Mouse (Mus musculus) layer of hippocampus, postnatal 36 days (tissue): Measurements from ENCODE around the gene Psmc3ip. TPM values are rescaled to one million over a fixed set of nuclear protein-coding genes. Genes with fewer than 3 reads are reported as not detected.

Source experiments
- DNase-seq, 2 experiments: peaks; one replicate each; pipeline ENCODE4 v3.0.0; 2022
- microRNA-seq, 2 experiments: library from miRNA; unstranded; fragments of <30 nt; microRNA quantifications; one replicate each; pipeline ENCODE4 v1.2.0; 2021
- total RNA-seq, 2 experiments: library from RNA; stranded (reverse); gene quantifications; 2 replicates each; pipeline ENCODE4 v1.2.3; 2021

The Psmc3ip gene
- total RNA-seq, 2 experiments from 2014 or later: 3.6 to 3.9 TPM

DNA sequence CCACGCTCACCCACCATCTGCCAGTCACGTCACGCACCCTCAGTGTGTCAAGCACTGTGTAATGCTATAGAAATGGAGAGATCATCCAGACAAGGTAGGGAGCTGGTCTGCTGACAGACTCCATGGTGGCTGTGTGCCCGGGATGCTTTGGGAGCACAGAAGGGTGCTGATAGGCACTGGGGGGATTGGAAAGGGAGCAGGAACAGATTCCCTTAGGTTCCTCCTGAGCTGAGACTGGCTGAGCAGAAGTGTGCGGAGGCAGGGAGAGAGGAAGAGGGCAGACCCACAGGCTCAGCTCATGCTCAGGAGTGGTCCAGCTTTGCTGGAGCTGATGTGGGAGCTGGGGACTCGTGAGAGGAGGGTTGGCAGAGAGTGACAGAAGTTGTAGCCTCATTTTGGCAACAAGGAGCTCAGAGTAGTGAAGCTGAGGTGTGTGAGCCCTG lies 44.2 kb downstream of the Psmc3ip start:
- peak in 1 of 2 experiments; percentile 62 for DNase-seq

DNA sequence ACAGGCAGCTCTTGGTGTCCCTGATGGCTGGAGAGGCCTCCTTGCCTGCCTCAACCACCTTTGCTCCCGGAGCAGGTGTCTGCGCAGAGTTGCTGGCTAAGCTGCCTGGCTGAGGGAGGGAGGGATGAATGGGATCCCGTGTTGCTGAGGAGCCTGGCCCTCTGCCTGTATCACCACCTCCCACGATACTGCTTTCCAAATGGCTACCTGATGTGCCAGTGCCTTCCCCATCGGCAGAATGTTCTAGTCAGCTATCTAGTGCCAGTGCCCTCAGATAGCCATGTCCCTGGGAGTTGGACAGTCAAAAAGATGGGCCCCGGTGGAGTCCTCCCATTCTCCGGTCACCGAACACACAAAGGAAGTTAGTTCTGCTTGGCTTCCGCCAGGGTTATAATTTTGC lies 44.9 kb downstream of the Psmc3ip start:
- DNase-seq: peak in 1 of 2 experiments; percentile 69

DNA sequence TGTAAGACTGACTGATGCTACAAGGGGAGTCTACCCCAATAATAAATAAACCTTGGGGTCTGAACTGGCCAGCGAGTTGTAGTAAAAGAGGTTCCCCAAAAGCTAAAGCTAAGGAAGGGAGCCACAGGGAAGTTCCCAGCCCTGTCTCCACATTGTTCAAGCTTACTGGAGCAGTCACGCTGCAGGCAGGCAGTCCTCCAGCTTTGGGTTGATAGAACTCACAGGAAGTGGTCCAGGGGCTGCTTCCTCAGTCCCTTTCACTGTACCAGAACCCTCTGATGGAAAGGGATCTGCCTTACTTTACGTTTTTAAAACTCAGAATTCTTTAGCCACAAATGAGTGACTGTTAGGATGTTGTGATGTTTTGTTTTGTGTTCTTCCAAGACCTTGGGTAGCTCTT lies 47.7 kb downstream of the Psmc3ip start:
- no peak for DNase-seq

DNA sequence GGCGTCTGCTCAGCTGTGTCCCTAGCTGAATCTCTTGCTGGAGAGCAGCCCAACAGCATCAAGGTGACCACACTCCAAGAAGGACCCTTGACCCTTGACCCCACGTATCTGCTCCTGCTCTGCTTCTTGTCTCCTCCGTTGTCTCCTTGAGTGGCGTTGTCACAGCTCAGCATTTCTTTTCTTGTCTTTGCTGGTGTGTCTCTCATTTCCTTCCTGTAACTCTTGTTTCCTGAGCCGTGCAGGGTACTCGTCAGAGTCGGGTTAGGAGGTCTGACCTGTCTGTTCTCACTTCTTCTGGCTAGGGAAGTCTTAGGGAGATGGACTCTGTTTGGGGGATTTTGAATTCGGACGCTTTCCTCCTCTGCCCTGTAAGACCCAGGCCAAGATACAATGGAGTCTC lies 48.8 kb downstream of the Psmc3ip start:
- DNase-seq: no peak

DNA sequence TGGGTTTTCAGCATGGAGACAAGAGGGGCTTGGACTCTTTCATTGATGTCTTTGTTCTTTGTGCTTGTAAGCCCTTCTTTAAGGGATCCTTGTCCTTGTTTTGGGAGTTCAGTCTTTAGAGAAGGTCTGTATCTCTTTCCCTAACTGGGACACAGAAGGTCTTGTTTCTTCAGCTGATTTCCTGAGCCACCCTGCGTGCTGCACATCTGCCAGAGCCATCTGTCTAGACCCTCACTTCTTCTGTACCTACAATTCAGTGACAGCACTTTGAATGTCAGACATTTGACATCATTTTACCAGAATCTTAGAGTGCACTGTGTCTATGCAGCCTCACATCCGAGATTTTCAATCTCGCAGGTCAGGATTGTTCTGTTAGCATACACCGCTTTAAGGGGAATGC lies 49.4 kb downstream of the Psmc3ip start:
- DNase-seq: no peak

Small RNA genes within 50 kb of the gene (microRNA-seq; reads per million reads assigned to microRNA genes)
- 0 reads per million in 2 experiments for gene Gm27626

Other genes starting within 250 kb of the Psmc3ip start
- 10 to 100 TPM; 11.7 to 12.7 TPM for gene Stat5b, start 244.7 kb downstream of the Psmc3ip start, total RNA-seq
- gene Stat5a, start 236.1 kb downstream of the Psmc3ip start, total RNA-seq: 1 to 10 TPM; 1.1 to 1.5 TPM
- 10 to 100 TPM; 34.2 to 44.7 TPM for gene Stat3, start 155.9 kb downstream of the Psmc3ip start, total RNA-seq
- 10 to 100 TPM; 12.4 to 14.5 TPM for gene Cavin1, start 124.5 kb downstream of the Psmc3ip start, total RNA-seq
- gene Atp6v0a1, start 86.0 kb downstream of the Psmc3ip start, total RNA-seq: 100 to 1,000 TPM; 464 to 482 TPM
- gene Naglu, start 25.4 kb downstream of the Psmc3ip start, total RNA-seq: 1 to 10 TPM; 7.2 to 9.1 TPM
- gene Hsd17b1, start 17.0 kb downstream of the Psmc3ip start, total RNA-seq: 1 to 10 TPM in 1 of 2 experiments, under 1 TPM in 1; 0.67 to 1.7 TPM
- gene Coasy, start 12.9 kb downstream of the Psmc3ip start, total RNA-seq: 10 to 100 TPM; 27.0 to 28.0 TPM
- gene Mlx, start 8.2 kb downstream of the Psmc3ip start, total RNA-seq: 10 to 100 TPM; 42.1 to 53.7 TPM
- 10 to 100 TPM; 58.7 to 61.1 TPM for gene Retreg3, start 24.5 kb upstream of the Psmc3ip start, total RNA-seq
- gene Tubg1, start 24.5 kb upstream of the Psmc3ip start, total RNA-seq: 10 to 100 TPM; 39.7 to 41.8 TPM
- gene Tubg2, start 60.5 kb upstream of the Psmc3ip start, total RNA-seq: 10 to 100 TPM; 39.9 to 40.7 TPM
- gene Cntnap1, start 75.1 kb upstream of the Psmc3ip start, total RNA-seq: 100 to 1,000 TPM; 168 to 169 TPM
- 10 to 100 TPM; 12.5 to 14.8 TPM for gene Plekhh3, start 75.9 kb upstream of the Psmc3ip start, total RNA-seq
- not detected for gene Ccr10, start 80.0 kb upstream of the Psmc3ip start, total RNA-seq
- 10 to 100 TPM; 65.9 to 77.2 TPM for gene Ezh1, start 131.0 kb upstream of the Psmc3ip start, total RNA-seq
- 10 to 100 TPM; 63.7 to 68.0 TPM for gene Ramp2, start 150.6 kb upstream of the Psmc3ip start, total RNA-seq
- gene Vps25, start 158.3 kb upstream of the Psmc3ip start, total RNA-seq: 10 to 100 TPM; 63.0 to 66.0 TPM
- 1 to 10 TPM; 6.4 to 8.3 TPM for gene Wnk4, start 165.1 kb upstream of the Psmc3ip start, total RNA-seq
- gene Cntd1, start 183.6 kb upstream of the Psmc3ip start, total RNA-seq: under 1 TPM; 0.58 to 0.67 TPM
- 100 to 1,000 TPM in 1 of 2 experiments, 10 to 100 TPM in 1; 96.7 to 113 TPM for gene Coa3, start 183.7 kb upstream of the Psmc3ip start, total RNA-seq
- 100 to 1,000 TPM; 217 to 238 TPM for gene Becn1, start 206.8 kb upstream of the Psmc3ip start, total RNA-seq
- gene Psme3, start 220.8 kb upstream of the Psmc3ip start, total RNA-seq: 100 to 1,000 TPM; 121 to 122 TPM
- gene Aoc2, start 229.6 kb upstream of the Psmc3ip start, total RNA-seq: 1 to 10 TPM; 8.4 to 9.7 TPM
- gene Aoc3, start 235.2 kb upstream of the Psmc3ip start, total RNA-seq: 1 to 10 TPM in 1 of 2 experiments, under 1 TPM in 1; 0.62 to 1.4 TPM